ENCODE assay signal across 8 mouse cellular contexts in the genomic region with DNA sequence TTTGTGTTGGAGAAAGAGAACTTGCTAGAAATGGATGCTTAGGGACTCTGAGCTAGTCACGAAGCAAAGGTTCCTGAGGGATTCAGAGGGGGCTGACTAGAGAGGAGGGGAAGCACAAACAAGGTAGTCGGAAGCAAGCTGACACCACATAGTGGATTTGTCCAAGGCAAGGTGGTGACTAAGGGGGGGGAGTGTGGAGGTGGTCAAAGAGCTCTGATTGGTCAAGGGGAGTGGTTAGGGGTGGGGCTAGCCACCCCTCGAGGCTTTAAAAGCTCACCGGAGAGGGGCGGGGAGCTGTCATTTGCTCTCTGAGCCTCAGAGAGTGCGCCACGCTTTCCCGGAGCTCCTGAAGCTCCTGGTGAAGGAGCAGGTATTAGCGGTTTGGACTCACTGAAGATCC. TPM values are rescaled to one million over a fixed set of nuclear protein-coding genes. Genes with fewer than 3 reads are reported as not detected.
DNase-seq lines count a peak whose midpoint lies in the region; ATAC-seq lines count a peak whose summit lies in the region.

A gene (plus strand): TSS at position 294 of the 400 bp plus-strand sequence.

- peaks cover 55% of the 10 kb centered on the region for H3K27me3 ChIP-seq in embryonic facial prominence, embryonic 12.5 days
- peaks cover 100% of the 10 kb centered on the region for H3K27me3 ChIP-seq in limb, embryonic 10.5 days (ENCODE audit: low read depth, poor library complexity, severe bottlenecking)
- peaks cover 59% of the 10 kb centered on the region for H3K27me3 ChIP-seq in neural tube, embryonic 15.5 days (replicated peaks)

- 0 out of 2 replicates have a peak, but pooled peaks cover 5% of the 10 kb centered on the region for H3K9me3 ChIP-seq in embryonic facial prominence, embryonic 12.5 days
- H3K9me3 ChIP-seq in limb, embryonic 10.5 days (replicated peaks): peaks cover 5% of the 10 kb centered on the region; the same call in 1 of the 2 replicates
- peaks cover 5% of the 10 kb centered on the region; the same call in 1 of the 2 replicates for H3K9me3 ChIP-seq in neural tube, embryonic 15.5 days (replicated peaks)

- 4% methylated on average over 9 of the region's 9 CpGs for WGBS in embryonic facial prominence, embryonic 12.5 days
- 9% methylated on average over 9 of the region's 9 CpGs for WGBS in limb, embryonic 10.5 days
- 39% methylated on average over 9 of the region's 9 CpGs for WGBS in neural tube, embryonic 15.5 days

- no peaks in the 10 kb centered on the region for H3K36me3 ChIP-seq in embryonic facial prominence, embryonic 12.5 days
- no peaks in the 10 kb centered on the region for H3K36me3 ChIP-seq in limb, embryonic 10.5 days
- no peaks in the 10 kb centered on the region for H3K36me3 ChIP-seq in neural tube, embryonic 15.5 days

- H3K27ac ChIP-seq in embryonic facial prominence, embryonic 12.5 days: no peak within 1 kb of the TSS
- H3K27ac ChIP-seq in limb, embryonic 10.5 days: no peak within 1 kb of the TSS
- H3K27ac ChIP-seq in neural tube, embryonic 15.5 days (replicated peaks): no peak within 1 kb of the TSS

- peak within 1 kb of the TSS; percentile 60 for H3K4me2 ChIP-seq in embryonic facial prominence, embryonic 12.5 days (replicated peaks)
- peak within 1 kb of the TSS; percentile 76 for H3K4me2 ChIP-seq in neural tube, embryonic 15.5 days

- ATAC-seq in embryonic facial prominence, embryonic 12.5 days (ENCODE audit: insufficient number of reproducible peaks, insufficient read depth, low FRiP score, low TSS enrichment): no peak
- ATAC-seq in neural tube, embryonic 15.5 days (ENCODE audit: low FRiP score): 0 out of 2 replicates have a peak, but pooled peaks have one; percentile 26

- H3K4me1 ChIP-seq in embryonic facial prominence, embryonic 12.5 days: no peaks in the 10 kb centered on the region
- H3K4me1 ChIP-seq in limb, embryonic 10.5 days: 0 out of 2 replicates have a peak, but pooled peaks cover 2% of the 10 kb centered on the region
- peaks cover 10% of the 10 kb centered on the region; the same call in 1 of the 2 replicates for H3K4me1 ChIP-seq in neural tube, embryonic 15.5 days

- peak; percentile 3 to 11 for DNase-seq in kidney, postnatal 4 days
- DNase-seq in kidney, adult 8-10 months: no peak
- DNase-seq in limb, embryonic 10.5 days (ENCODE audit: low spot score): peak; percentile 33
- no peak for DNase-seq in right cerebral cortex, adult 2 months (ENCODE audit: low spot score in 2 of 2)
- DNase-seq in adrenal gland, adult 2 months: no peak
- DNase-seq in adrenal gland, postnatal 4 days (ENCODE audit: low spot score in 2 of 2): no peak

- peak within 1 kb of the TSS; percentile 37 for H3K4me3 ChIP-seq in embryonic facial prominence, embryonic 12.5 days
- peak within 1 kb of the TSS; percentile 49 for H3K4me3 ChIP-seq in limb, embryonic 10.5 days
- H3K4me3 ChIP-seq in neural tube, embryonic 15.5 days (replicated peaks): peak within 1 kb of the TSS; percentile 44

- H3K9ac ChIP-seq in embryonic facial prominence, embryonic 12.5 days: no peak within 1 kb of the TSS
- H3K9ac ChIP-seq in neural tube, embryonic 15.5 days (replicated peaks): peak within 1 kb of the TSS; percentile 32; the same call in 1 of the 2 replicates

RNA-seq across cellular contexts. Expression of the gene that starts here (rescaled TPM):
- polyA plus RNA-seq in embryonic facial prominence, embryonic 12.5 days (2016; fragmentation: Nextera tagmentation; extraction: Ambion mirVana): 2.7 and 4.3 TPM in 2 replicates
- polyA plus RNA-seq in limb, embryonic 10.5 days (2016; fragmentation: Nextera tagmentation; extraction: Ambion mirVana): 0.16 and 3.5 TPM in 2 replicates
- 0.75 and 1.0 TPM in 2 replicates for polyA plus RNA-seq in neural tube, embryonic 15.5 days (2015; fragmentation: Nextera tagmentation; extraction: Ambion mirVana)
- total RNA-seq in adrenal gland, adult 2 months (2021): not detected
- polyA plus RNA-seq in adrenal gland, adult 2 months (2012; rRNA removed): not detected in 2 replicates
- under 1 TPM; 0.17 to 0.20 TPM for total RNA-seq in adrenal gland, postnatal 4 days (2021)

Comparison
In these comparisons a context has a peak if more than half of its experiments do, and no peak if none do; other contexts are left out.
1. DNase-seq: peak in kidney, postnatal 4 days (2 of 2) and limb, embryonic 10.5 days (single experiment); none in kidney, adult 8-10 months (0 of 2), right cerebral cortex, adult 2 months (0 of 2), adrenal gland, adult 2 months (single experiment) and adrenal gland, postnatal 4 days (0 of 2).
2. Peak in every context shown above with its lines, with median percentiles within 50 percentile points of each other: H3K4me3 ChIP-seq.